Mouse (Mus musculus) MEL (cell line): ENCODE results near the gene Gramd1b. TPM values are rescaled to one million over a fixed set of nuclear protein-coding genes. Genes with fewer than 3 reads are reported as not detected.

Experiments used
- DNase-seq: peaks from one replicate; pipeline ENCODE4 v3.0.0; 2011; ENCODE audit warnings: low read depth, low spot score
- H3K27ac ChIP-seq: 2 replicates; pipeline ENCODE4 v1.5.1; 2012; ENCODE audit warnings: low read depth, mild to moderate bottlenecking, control low read depth, low read length, moderate library complexity; ENCODE audit not compliant: control insufficient read depth
- H3K27me3 ChIP-seq, 2 experiments: fragments of 150-350 bp in 1 of 2; sonication (generic) in 1 of 2; 2 replicates each; pipeline ENCODE4 v1.6.1; 2012; ENCODE audit warnings: low read length in 2 of 2, mild to moderate bottlenecking in 2 of 2, improper control_type of control experiment in 1 of 2, moderate library complexity in 1 of 2; ENCODE audit not compliant: insufficient read depth in 2 of 2, control insufficient read depth in 1 of 2
- H3K36me3 ChIP-seq, 2 experiments: 2 replicates each; pipeline ENCODE4 v1.6.1; 2012 to 2014; ENCODE audit warnings: low read length in 2 of 2, improper control_type of control experiment in 1 of 2, inconsistent platforms in 1 of 2, mild to moderate bottlenecking in 1 of 2; ENCODE audit not compliant: insufficient read depth in 2 of 2, control insufficient read depth in 1 of 2
- H3K4me1 ChIP-seq, 2 experiments: fragments of 150-350 bp in 1 of 2; sonication (generic) in 1 of 2; 2 replicates each; pipeline ENCODE4 v1.6.1; 2012; ENCODE audit warnings: low read length in 2 of 2, improper control_type of control experiment in 1 of 2, mild to moderate bottlenecking in 1 of 2; ENCODE audit not compliant: insufficient read depth in 2 of 2, control insufficient read depth in 1 of 2
- H3K4me3 ChIP-seq, 2 experiments: fragments of 150-350 bp in 1 of 2; sonication (generic) in 1 of 2; 2 replicates each; pipeline ENCODE4 v1.5.1; 2012; ENCODE audit warnings: low read depth in 2 of 2, low read length in 2 of 2, mild to moderate bottlenecking in 2 of 2, moderate library complexity in 2 of 2, control low read depth in 1 of 2, improper control_type of control experiment in 1 of 2; ENCODE audit not compliant: control insufficient read depth in 1 of 2, insufficient read depth in 1 of 2
- H3K79me2 ChIP-seq: 2 replicates; pipeline ENCODE4 v1.6.1; 2012; ENCODE audit warnings: mild to moderate bottlenecking, low read length, moderate library complexity; ENCODE audit not compliant: control insufficient read depth, poor library complexity, insufficient read depth
- H3K9ac ChIP-seq: 2 replicates; pipeline ENCODE4 v1.6.1; 2012; ENCODE audit warnings: low read depth, mild to moderate bottlenecking, control low read depth, low read length, moderate library complexity; ENCODE audit not compliant: control insufficient read depth, poor library complexity, severe bottlenecking
- H3K9me3 ChIP-seq: fragments of 150-350 bp; sonication (generic); replicated peaks from 2 replicates; pipeline ENCODE4 v1.6.1; 2012; ENCODE audit warnings: mild to moderate bottlenecking, low read length, improper control_type of control experiment, moderate library complexity; ENCODE audit not compliant: insufficient read depth
- CHD2 ChIP-seq: IDR thresholded peaks from 2 replicates; pipeline ENCODE4 v1.6.1; 2011; ENCODE audit warnings: low read length, improper control_type of control experiment
- CTCF ChIP-seq, 3 experiments: IDR thresholded peaks in 2 of 3; conservative IDR thresholded peaks in 1 of 3; 2 replicates each; pipeline ENCODE4 v1.5.1; 2011 to 2012; ENCODE audit warnings: low read length in 3 of 3, low read depth in 2 of 3, mild to moderate bottlenecking in 2 of 3, improper control_type of control experiment in 1 of 3, inconsistent platforms in 1 of 3, mixed read lengths in 1 of 3, moderate library complexity in 1 of 3; ENCODE audit not compliant: control insufficient read depth in 1 of 3, insufficient read depth in 1 of 3, poor library complexity in 1 of 3, severe bottlenecking in 1 of 3
- ELF1 ChIP-seq: IDR thresholded peaks from 2 replicates; pipeline ENCODE4 v1.6.1; 2014; ENCODE audit warnings: low read depth, mild to moderate bottlenecking, inconsistent platforms, low read length, improper control_type of control experiment, moderate library complexity
- EP300 ChIP-seq, 2 experiments: IDR thresholded peaks; 2 replicates each; pipeline ENCODE4 v1.6.1; 2011; ENCODE audit warnings: improper control_type of control experiment in 2 of 2, low read length in 2 of 2, low read depth in 1 of 2, mild to moderate bottlenecking in 1 of 2
- GABPA ChIP-seq: IDR thresholded peaks from 2 replicates; pipeline ENCODE4 v1.6.1; 2012; ENCODE audit warnings: low read depth, mild to moderate bottlenecking, inconsistent platforms, low read length, improper control_type of control experiment, moderate library complexity
- HCFC1 ChIP-seq: IDR thresholded peaks from 2 replicates; pipeline ENCODE4 v1.6.1; 2012; ENCODE audit warnings: low read depth, mild to moderate bottlenecking, inconsistent platforms, low read length, improper control_type of control experiment, moderate library complexity
- MAFK ChIP-seq: IDR thresholded peaks from 2 replicates; pipeline ENCODE4 v1.6.1; 2011; ENCODE audit warnings: low read depth, mild to moderate bottlenecking, low read length, improper control_type of control experiment, borderline replicate concordance
- NRF1 ChIP-seq: IDR thresholded peaks from 2 replicates; pipeline ENCODE4 v1.6.1; 2014; ENCODE audit warnings: low read depth, mild to moderate bottlenecking, inconsistent platforms, low read length, improper control_type of control experiment, moderate library complexity; ENCODE audit not compliant: poor library complexity, insufficient read depth, severe bottlenecking
- POLR2A ChIP-seq, 2 experiments: IDR thresholded peaks; 2 replicates each; pipeline ENCODE4 v1.6.1; 2011 to 2012; ENCODE audit warnings: low read length in 2 of 2, mild to moderate bottlenecking in 2 of 2, control low read depth in 1 of 2, improper control_type of control experiment in 1 of 2, low read depth in 1 of 2, moderate library complexity in 1 of 2; ENCODE audit not compliant: control insufficient read depth in 1 of 2, insufficient read depth in 1 of 2, poor library complexity in 1 of 2
- RAD21 ChIP-seq: IDR thresholded peaks from 2 replicates; pipeline ENCODE4 v1.6.1; 2011; ENCODE audit warnings: mild to moderate bottlenecking, low read depth, low read length, improper control_type of control experiment
- SMC3 ChIP-seq: IDR thresholded peaks from 2 replicates; pipeline ENCODE4 v1.6.1; 2011; ENCODE audit warnings: low read depth, low read length, improper control_type of control experiment
- TCF12 ChIP-seq: IDR thresholded peaks from 2 replicates; pipeline ENCODE4 v1.6.1; 2014; ENCODE audit warnings: low read depth, mild to moderate bottlenecking, inconsistent platforms, low read length, improper control_type of control experiment, moderate library complexity
- UBTF ChIP-seq: IDR thresholded peaks from 2 replicates; pipeline ENCODE4 v1.6.1; 2012; ENCODE audit warnings: low read depth, mild to moderate bottlenecking, inconsistent platforms, low read length, improper control_type of control experiment, moderate library complexity, borderline replicate concordance; ENCODE audit not compliant: insufficient read depth
- ZKSCAN1 ChIP-seq: IDR thresholded peaks from 2 replicates; pipeline ENCODE4 v1.6.1; 2012; ENCODE audit warnings: low read depth, mild to moderate bottlenecking, inconsistent platforms, low read length, improper control_type of control experiment, moderate library complexity
- ZMIZ1 ChIP-seq: IDR thresholded peaks from 2 replicates; pipeline ENCODE4 v1.6.1; 2012; ENCODE audit warnings: low read depth, mild to moderate bottlenecking, inconsistent platforms, low read length, improper control_type of control experiment, moderate library complexity
- polyA plus RNA-seq, 2 experiments: library from polyadenylated mRNA; stranded (reverse) in 1 of 2; unstranded in 1 of 2; fragments of >175 nt in 1 of 2; fragments of >200 nt in 1 of 2; gene quantifications; 2 replicates each; pipeline versions ENCODE4 v1.2.1 to v1.2.4; 2012; ENCODE audit warnings: low replicate concordance in 2 of 2, low read depth in 1 of 2; ENCODE audit not compliant: insufficient read length in 2 of 2, insufficient read depth in 1 of 2, missing spikeins in 1 of 2
- total RNA-seq: library from RNA; depleted of rRNA; stranded (reverse); fragments of 300-350 nt; gene quantifications from 2 replicates; pipeline ENCODE4 v1.2.3, GENCODE M21; 2012

Gramd1b gene
- total and polyA plus RNA-seq, 3 experiments: not detected

- no peak overlapping the region for H3K27ac ChIP-seq
- peak; percentile 18 for DNase-seq
- no peaks in the 10 kb centered on the region for H3K9me3 ChIP-seq
- no peak overlapping the region for H3K9ac ChIP-seq
- H3K27me3 ChIP-seq: no peaks in the 10 kb centered on the region
- no peaks in the 10 kb centered on the region for H3K4me1 ChIP-seq
- no peaks in the 10 kb centered on the region for H3K79me2 ChIP-seq
- no peaks in the 10 kb centered on the region for H3K36me3 ChIP-seq
- no peak overlapping the region for H3K4me3 ChIP-seq
- no peak for TF ChIP-seq ELF1
- TF ChIP-seq SMC3: peak; percentile 23; the same call in 1 of the 2 replicates
- TF ChIP-seq CTCF (IDR thresholded peaks at IDR 0.05 in 2 of 3, conservative IDR thresholded peaks at IDR 0.05 in 1 of 3; ENCODE audit: control insufficient read depth in 1 of 3, insufficient read depth in 1 of 3, low read depth in 2 of 3, low read length in 3 of 3, poor library complexity in 1 of 3, severe bottlenecking in 1 of 3): peak; percentile 37 to 62 (median 45)
- TF ChIP-seq RAD21: peak; percentile 20
These were observed 200.4 kb downstream of the Gramd1b start for GRCm38 (mm10) chr9:40330609-40331382.

- no peak overlapping the region for H3K9ac ChIP-seq
- no peaks in the 10 kb centered on the region for H3K4me1 ChIP-seq
- TF ChIP-seq POLR2A (IDR thresholded peaks at IDR 0.05; ENCODE audit: control insufficient read depth in 1 of 2, insufficient read depth in 1 of 2, low read depth in 1 of 2, low read length in 2 of 2, poor library complexity in 1 of 2) (no peak), ZMIZ1 (no peak), UBTF (no peak), TCF12 (no peak), HCFC1 (no peak), CHD2 (no peak), ELF1 (no peak), NRF1 (no peak), GABPA (no peak), ZKSCAN1 (no peak), MAFK (no peak), EP300 (IDR thresholded peaks at IDR 0.05; ENCODE audit: low read depth in 1 of 2, low read length in 2 of 2) (no peak)
- no peaks in the 10 kb centered on the region for H3K36me3 ChIP-seq
- no peak overlapping the region for H3K27ac ChIP-seq
- no peak overlapping the region for H3K4me3 ChIP-seq
- DNase-seq: no peak
- H3K27me3 ChIP-seq: no peaks in the 10 kb centered on the region
- no peaks in the 10 kb centered on the region for H3K9me3 ChIP-seq
- H3K79me2 ChIP-seq: no peaks in the 10 kb centered on the region
These were observed 204.8 kb downstream of the Gramd1b start for GRCm38 (mm10) chr9:40326260-40326915.
